Mouse (Mus musculus) lung, embryonic 16.5 days (tissue): ENCODE results near the gene Ube2v1. TPM values are rescaled to one million over a fixed set of nuclear protein-coding genes. Genes with fewer than 3 reads are reported as not detected.
A peak's percentile ranks its signal among the peaks of the same experiment; 100 is the strongest.

Experiments
- ATAC-seq: fragments of 200-750 bp; cut with Nextera tagmentation; 2 replicates; pipeline ENCODE4 v1.8.0; 2017; ENCODE audit warnings: low read depth, mild to moderate bottlenecking, moderate library complexity
- H3K27ac ChIP-seq: fragments of 300-500 bp; sonication (generic); 2 replicates; pipeline ENCODE4 v1.5.1; 2014; ENCODE audit warnings: mild to moderate bottlenecking, control low read depth, low read length
- H3K27me3 ChIP-seq: fragments of 300-500 bp; sonication (generic); 2 replicates; pipeline ENCODE4 v1.6.1; 2014; ENCODE audit warnings: low read depth, low read length, mixed read lengths; ENCODE audit not compliant: control insufficient read depth, insufficient read depth
- H3K36me3 ChIP-seq: fragments of 300-500 bp; sonication (generic); 2 replicates; pipeline ENCODE4 v1.6.1; 2014; ENCODE audit warnings: low read length; ENCODE audit not compliant: control insufficient read depth, insufficient read depth
- H3K4me1 ChIP-seq: fragments of 300-500 bp; sonication (generic); replicated peaks from 2 replicates; pipeline ENCODE4 v1.6.1; 2014; ENCODE audit warnings: low read length, mixed read lengths; ENCODE audit not compliant: control insufficient read depth, insufficient read depth
- H3K4me2 ChIP-seq: fragments of 300-500 bp; sonication (generic); 2 replicates; pipeline ENCODE4 v1.6.1; 2014; ENCODE audit warnings: low read depth, low read length, control low read depth
- H3K4me3 ChIP-seq: fragments of 300-500 bp; sonication (generic); 2 replicates; pipeline ENCODE4 v1.5.1; 2014; ENCODE audit warnings: mild to moderate bottlenecking, low read length, control low read depth
- H3K9ac ChIP-seq: fragments of 300-500 bp; sonication (generic); 2 replicates; pipeline ENCODE4 v1.6.1; 2014; ENCODE audit warnings: low read length, control low read depth
- H3K9me3 ChIP-seq: fragments of 300-500 bp; sonication (generic); 2 replicates; pipeline ENCODE4 v1.6.1; 2016; ENCODE audit warnings: low read length; ENCODE audit not compliant: control insufficient read depth
- WGBS: fragments of 180-500 bp; shearing (Covaris S2); extraction: QIAGEN DNeasy Blood & Tissue Kit; methylation state at CpG from one replicate; pipeline ENCODE4 v1.1.7; 2014; 5-methylcytosine and 5-hydroxymethylcytosine counted together
- polyA plus RNA-seq: library from polyadenylated mRNA; unstranded; fragments of >200 nt; fragmentation: Nextera tagmentation; extraction: Ambion mirVana; gene quantifications from 2 replicates; pipeline ENCODE4 v1.2.1, GENCODE M21; 2015

Gene Ube2v1
- polyA plus RNA-seq, 1 experiment from 2014 or later, result 285 TPM

GRCm38 (mm10) chr2:167642164-167642563, 10.3 kb upstream of the Ube2v1 start:
- H3K27me3 ChIP-seq, result no peaks in the 10 kb centered on the region
- peaks cover 3% of the 10 kb centered on the region; the same call in 1 of the 2 replicates for H3K9me3 ChIP-seq
- ATAC-seq, result no peak
- WGBS, result 85% methylated on average over 6 of the region's 6 CpGs
- H3K9ac ChIP-seq, result no peak overlapping the region
- H3K36me3 ChIP-seq, result peaks cover 13% of the 10 kb centered on the region; the same call in 1 of the 2 replicates
- H3K4me1 ChIP-seq, result no peaks in the 10 kb centered on the region
- no peak overlapping the region for H3K4me3 ChIP-seq
- H3K4me2 ChIP-seq, result no peak overlapping the region
- H3K27ac ChIP-seq, result no peak overlapping the region

- no peak overlapping the region for H3K27ac ChIP-seq
- no peaks in the 10 kb centered on the region for H3K4me1 ChIP-seq
- peaks cover 13% of the 10 kb centered on the region; the same call in 1 of the 2 replicates for H3K36me3 ChIP-seq
- no peak overlapping the region for H3K4me2 ChIP-seq
- H3K9me3 ChIP-seq, result peaks cover 3% of the 10 kb centered on the region; the same call in 1 of the 2 replicates
- H3K4me3 ChIP-seq, result no peak overlapping the region
- WGBS, result 39% methylated on average over 8 of the region's 8 CpGs
- H3K27me3 ChIP-seq, result no peaks in the 10 kb centered on the region
- peak; percentile 39; the same call in 1 of the 2 replicates for ATAC-seq
- no peak overlapping the region for H3K9ac ChIP-seq
Measured at GRCm38 (mm10) chr2:167641337-167641736, 9.4 kb upstream of the Ube2v1 start.

DNA sequence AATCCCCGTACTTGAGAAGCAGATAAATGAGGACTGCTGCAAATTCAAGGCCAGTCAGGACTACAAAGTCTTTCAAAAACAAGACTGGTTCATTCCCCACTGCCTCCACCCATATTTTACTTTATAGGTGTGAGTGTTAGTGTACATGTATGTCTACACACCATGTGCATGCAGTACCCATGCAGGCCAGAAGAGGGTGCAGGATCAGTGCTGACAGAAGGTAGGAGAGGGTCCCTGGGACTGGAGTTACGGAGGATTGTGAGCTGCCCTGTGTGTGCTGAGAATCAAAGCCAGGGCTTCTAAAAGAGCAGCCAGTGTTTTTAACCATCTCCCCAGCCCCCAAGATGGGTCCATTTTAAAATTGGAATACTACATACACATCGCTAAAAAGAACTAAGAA, 8.4 kb upstream of the Ube2v1 start:
- 86% methylated on average over 3 of the region's 3 CpGs for WGBS
- H3K36me3 ChIP-seq, result peaks cover 13% of the 10 kb centered on the region; the same call in 1 of the 2 replicates
- no peak for ATAC-seq

DNA sequence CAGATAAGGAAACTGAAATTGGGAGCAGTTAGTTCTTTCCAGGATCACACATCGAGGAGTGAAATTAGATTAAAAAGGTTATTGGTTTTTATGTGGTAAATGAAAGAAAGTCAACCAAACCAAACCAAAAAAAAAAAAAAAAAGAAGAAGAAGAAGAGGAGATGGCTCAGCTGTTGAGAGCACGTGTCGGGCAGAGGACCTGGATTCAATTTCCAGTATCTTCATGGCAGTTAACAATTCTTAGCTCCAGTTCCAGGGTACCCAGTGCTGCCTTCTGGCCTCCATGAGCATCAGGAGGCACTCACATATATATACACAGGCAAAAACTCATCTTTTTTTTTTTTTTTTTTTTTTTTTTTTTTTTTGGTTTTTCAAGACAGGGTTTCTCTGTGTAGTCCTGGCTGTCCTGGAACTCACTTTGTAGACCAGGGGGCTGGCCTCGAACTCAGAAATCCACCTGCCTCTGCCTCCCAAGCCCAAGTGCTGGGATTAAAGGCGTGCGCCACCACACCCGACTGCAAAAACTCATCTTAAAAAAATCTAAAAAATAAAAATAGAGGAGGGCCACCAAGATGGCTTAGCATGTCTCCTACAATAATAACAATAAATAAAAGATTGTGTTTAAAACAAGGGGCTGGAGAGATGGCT, 3.1 kb upstream of the Ube2v1 start:
- Histone ChIP-seq H3K27ac (0 out of 2 replicates have a peak overlapping the region, but pooled peaks have one; percentile 28), H3K36me3 (no peaks in the 10 kb centered on the region), H3K4me2 (peak overlapping the region; percentile 73), H3K4me3 (peak overlapping the region; percentile 40), H3K27me3 (no peaks in the 10 kb centered on the region), H3K9ac (no peak overlapping the region; the same call in 1 of the 2 replicates), H3K9me3 (no peaks in the 10 kb centered on the region), H3K4me1 (peaks cover 20% of the 10 kb centered on the region)
- ATAC-seq, result no peak
- 75% methylated on average over 7 of the region's 7 CpGs for WGBS

More for the DNA sequence above, 8.4 kb upstream of the Ube2v1 start:
- Histone ChIP-seq H3K27me3 (no peaks in the 10 kb centered on the region), H3K9ac (no peak overlapping the region), H3K4me2 (no peak overlapping the region), H3K4me3 (no peak overlapping the region), H3K9me3 (peaks cover 3% of the 10 kb centered on the region; the same call in 1 of the 2 replicates), H3K4me1 (no peaks in the 10 kb centered on the region), H3K27ac (no peak overlapping the region)

DNA sequence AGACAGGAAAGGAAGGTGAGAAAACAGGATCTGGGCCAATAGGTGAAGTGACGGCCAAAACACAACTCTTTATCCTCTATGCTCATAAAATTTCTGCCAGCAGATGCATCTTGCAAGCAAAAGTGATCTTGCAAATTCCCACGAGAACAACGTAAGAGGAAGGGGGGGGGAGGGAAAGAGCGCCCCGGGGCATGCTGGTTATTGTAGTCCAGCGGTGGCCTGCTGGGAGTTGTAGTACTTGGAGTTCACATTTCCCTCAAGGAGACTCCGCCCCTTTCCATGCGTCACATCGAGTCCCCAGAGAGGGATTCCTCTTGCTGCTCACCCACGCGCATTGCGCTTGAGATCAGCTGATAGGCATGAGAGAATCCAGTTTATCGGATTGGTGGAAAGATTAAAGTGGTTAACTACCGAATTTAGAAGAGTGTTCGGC, 2.5 kb upstream of the Ube2v1 start:
- peak overlapping the region; percentile 57 for H3K9ac ChIP-seq
- H3K27ac ChIP-seq, result peak overlapping the region; percentile 71
- peak overlapping the region; percentile 73 for H3K4me2 ChIP-seq
- no peaks in the 10 kb centered on the region for H3K27me3 ChIP-seq
- WGBS, result under 1% methylated on average over 15 of the region's 15 CpGs
- H3K36me3 ChIP-seq, result no peaks in the 10 kb centered on the region
- peak; percentile 83 for ATAC-seq
- H3K9me3 ChIP-seq, result no peaks in the 10 kb centered on the region
- H3K4me1 ChIP-seq, result peaks cover 27% of the 10 kb centered on the region
- H3K4me3 ChIP-seq, result peak overlapping the region; percentile 42

GRCm38 (mm10) chr2:167633537-167633872, 1.6 kb upstream of the Ube2v1 start:
- no peak overlapping the region for H3K9ac ChIP-seq
- no peak overlapping the region for H3K27ac ChIP-seq
- no peak overlapping the region for H3K4me3 ChIP-seq
- no peaks in the 10 kb centered on the region for H3K9me3 ChIP-seq
- ATAC-seq, result no peak
- no peaks in the 10 kb centered on the region for H3K27me3 ChIP-seq
- no peaks in the 10 kb centered on the region for H3K36me3 ChIP-seq
- peaks cover 35% of the 10 kb centered on the region for H3K4me1 ChIP-seq
- H3K4me2 ChIP-seq, result no peak overlapping the region
- WGBS, result 62% methylated on average over 6 of the region's 6 CpGs

GRCm38 (mm10) chr2:167632731-167633536, 1.0 kb upstream of the Ube2v1 start:
- H3K27ac ChIP-seq, result peak overlapping the region; percentile 85
- H3K4me1 ChIP-seq, result peaks cover 41% of the 10 kb centered on the region
- no peak for ATAC-seq
- 59% methylated on average over 12 of the region's 12 CpGs for WGBS
- H3K27me3 ChIP-seq, result no peaks in the 10 kb centered on the region
- H3K9me3 ChIP-seq, result no peaks in the 10 kb centered on the region
- H3K9ac ChIP-seq, result peak overlapping the region; percentile 60
- H3K36me3 ChIP-seq, result no peaks in the 10 kb centered on the region
- peak overlapping the region; percentile 85 for H3K4me3 ChIP-seq
- peak overlapping the region; percentile 51 for H3K4me2 ChIP-seq

GRCm38 (mm10) chr2:167631181-167631590, 709 bp downstream of the Ube2v1 start:
- Histone ChIP-seq H3K4me3 (peak overlapping the region; percentile 85), H3K4me1 (peaks cover 43% of the 10 kb centered on the region), H3K9me3 (no peaks in the 10 kb centered on the region), H3K9ac (peak overlapping the region; percentile 94), H3K4me2 (peak overlapping the region; percentile 90), H3K36me3 (peaks cover 3% of the 10 kb centered on the region; the same call in 1 of the 2 replicates), H3K27ac (peak overlapping the region; percentile 84), H3K27me3 (no peaks in the 10 kb centered on the region)
- under 1% methylated on average over 26 of the region's 31 CpGs for WGBS
- peak; percentile 1 for ATAC-seq

DNA sequence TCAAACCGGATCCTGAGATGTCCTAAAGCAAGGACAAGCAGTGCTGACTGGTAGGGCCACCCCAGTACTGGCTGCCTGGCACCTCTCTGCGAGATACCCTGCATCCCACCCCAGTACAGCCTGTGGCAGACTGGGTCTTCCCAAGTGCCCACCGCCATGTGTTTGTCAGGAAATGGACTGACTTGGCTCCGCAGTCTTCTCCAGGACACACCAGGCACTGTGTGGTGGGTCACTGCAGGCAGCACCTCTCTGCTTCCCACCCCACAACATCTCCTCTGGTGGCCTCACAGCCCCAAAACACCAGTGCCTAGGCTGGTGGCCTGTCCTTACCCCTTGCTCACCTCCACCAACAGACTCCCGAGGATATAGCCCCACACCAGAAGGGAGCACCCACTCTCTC, 1.5 kb downstream of the Ube2v1 start:
- H3K4me2 ChIP-seq, result peak overlapping the region; percentile 90
- no peaks in the 10 kb centered on the region for H3K9me3 ChIP-seq
- no peak for ATAC-seq
- H3K4me1 ChIP-seq, result peaks cover 43% of the 10 kb centered on the region
- WGBS, result 48% methylated on average over 5 of the region's 5 CpGs
- H3K27ac ChIP-seq, result peak overlapping the region; percentile 44
- H3K27me3 ChIP-seq, result no peaks in the 10 kb centered on the region
- peak overlapping the region; percentile 85 for H3K4me3 ChIP-seq
- peaks cover 3% of the 10 kb centered on the region; the same call in 1 of the 2 replicates for H3K36me3 ChIP-seq
- H3K9ac ChIP-seq, result peak overlapping the region; percentile 94
